Mouse (Mus musculus): ENCODE results near the gene Bsg. TPM values are rescaled to one million over a fixed set of nuclear protein-coding genes. Genes with fewer than 3 reads are reported as not detected.
A peak's percentile ranks its signal among the peaks of the same experiment; 100 is the strongest.

The Bsg gene
- polyA plus RNA-seq, 1 experiment from 2014 or later = 630 TPM

DNA sequence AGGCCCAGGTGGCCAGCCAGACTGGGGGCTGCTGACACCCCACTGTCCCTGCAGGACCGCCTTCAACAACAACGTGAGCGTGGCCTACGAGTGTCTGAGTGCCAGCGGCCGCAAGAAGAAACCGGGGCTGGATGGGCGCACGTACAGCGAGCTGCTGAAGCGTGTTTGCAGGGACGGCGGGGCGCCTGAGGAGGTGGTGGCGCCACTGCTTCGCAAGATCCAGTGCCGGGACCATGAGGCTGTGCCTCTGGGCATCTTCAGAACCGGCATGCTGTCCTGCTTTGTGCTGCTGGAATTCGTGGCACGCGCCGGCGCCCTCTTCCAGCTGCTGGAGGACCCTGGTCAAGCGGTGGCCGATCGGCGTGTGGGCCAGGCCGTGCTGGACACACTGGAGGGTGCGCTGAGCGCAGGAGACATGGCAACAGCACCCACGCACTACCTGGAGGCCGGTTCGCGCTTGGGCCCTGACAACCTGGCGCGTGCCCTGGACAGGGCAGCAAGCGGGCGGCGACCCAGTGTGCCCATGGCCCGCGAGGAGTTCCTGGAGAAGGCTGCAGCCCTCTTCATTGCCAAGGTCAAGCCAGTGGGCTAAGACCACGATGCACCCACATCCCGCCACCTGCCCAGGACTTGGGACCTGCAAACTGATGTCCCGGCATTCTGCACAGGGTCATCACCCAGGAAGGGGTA lies 28.8 kb upstream of the Bsg start:
- no peak overlapping the region for H3K4me2 ChIP-seq (ENCODE audit: low read depth, low read length)
- WGBS = 50% methylated on average over 44 of the region's 44 CpGs
- H3K4me3 ChIP-seq (ENCODE audit: low read depth, low read length) = no peak overlapping the region
- ATAC-seq (replicated peaks; ENCODE audit: insufficient number of reproducible peaks, low FRiP score, low TSS enrichment, low read depth) (no peak), DNase-seq (ENCODE audit: low spot score) (no peak)
- no peaks in the 10 kb centered on the region for H3K9me3 ChIP-seq (replicated peaks; ENCODE audit: control insufficient read depth, low read length)
- peaks cover under 1% of the 10 kb centered on the region; the same call in 1 of the 2 replicates for H3K4me1 ChIP-seq (ENCODE audit: control insufficient read depth, insufficient read depth, low read length)
- H3K27me3 ChIP-seq (ENCODE audit: control insufficient read depth, insufficient read depth, low read length) = no peaks in the 10 kb centered on the region
- H3K36me3 ChIP-seq (replicated peaks; ENCODE audit: control insufficient read depth, insufficient read depth, low read depth, low read length) = no peaks in the 10 kb centered on the region; the same call in 1 of the 2 replicates
- no peak overlapping the region for H3K9ac ChIP-seq (replicated peaks; ENCODE audit: low read length)
- no peak overlapping the region for H3K27ac ChIP-seq (replicated peaks; ENCODE audit: low read depth, low read length)

DNA sequence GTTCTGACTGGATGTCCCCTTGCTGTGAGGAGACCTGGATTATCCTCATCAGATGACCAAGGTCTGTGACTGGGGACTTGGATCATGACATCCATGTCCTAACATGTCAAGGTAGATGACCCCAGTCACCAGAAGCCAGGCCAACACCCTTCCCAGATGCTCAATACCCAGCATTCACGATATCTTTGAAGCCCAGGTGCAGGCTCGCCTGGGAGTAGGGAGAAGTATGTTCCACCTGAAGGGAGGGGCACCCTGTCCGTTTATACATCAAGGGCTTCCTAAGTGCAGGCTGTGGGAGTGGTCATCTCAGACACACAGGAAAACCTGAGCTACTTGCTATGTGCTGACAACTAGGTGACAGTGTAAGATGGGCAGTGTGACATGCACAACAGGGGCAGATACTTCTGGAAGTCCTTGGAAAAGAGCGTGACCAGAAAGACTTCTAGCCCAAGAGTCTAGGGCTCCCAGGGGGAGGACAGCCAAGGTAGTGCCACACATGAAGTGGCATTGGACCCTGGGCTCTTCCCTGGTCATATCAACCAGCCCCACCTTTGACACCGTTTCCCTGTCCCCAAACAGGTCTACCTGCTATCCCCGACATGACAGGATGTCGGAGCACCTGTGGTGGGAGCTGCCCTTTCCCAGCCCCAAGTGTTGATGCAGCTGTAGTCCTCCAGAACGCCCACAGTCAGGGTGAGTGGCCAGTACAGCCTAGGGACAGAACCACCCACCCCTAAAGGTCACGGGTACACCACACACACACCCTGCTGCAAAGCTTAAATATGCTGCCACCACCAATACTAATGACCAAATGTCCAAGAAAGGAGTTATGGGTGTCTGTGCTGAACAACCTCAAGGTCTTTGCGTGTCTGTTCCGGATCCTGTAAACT lies 23.4 kb upstream of the Bsg start:
- no peak for DNase-seq (ENCODE audit: low spot score)
- 37% methylated on average over 11 of the region's 11 CpGs for WGBS
- H3K4me3 ChIP-seq (ENCODE audit: low read depth, low read length) = peak overlapping the region; percentile 89

DNA sequence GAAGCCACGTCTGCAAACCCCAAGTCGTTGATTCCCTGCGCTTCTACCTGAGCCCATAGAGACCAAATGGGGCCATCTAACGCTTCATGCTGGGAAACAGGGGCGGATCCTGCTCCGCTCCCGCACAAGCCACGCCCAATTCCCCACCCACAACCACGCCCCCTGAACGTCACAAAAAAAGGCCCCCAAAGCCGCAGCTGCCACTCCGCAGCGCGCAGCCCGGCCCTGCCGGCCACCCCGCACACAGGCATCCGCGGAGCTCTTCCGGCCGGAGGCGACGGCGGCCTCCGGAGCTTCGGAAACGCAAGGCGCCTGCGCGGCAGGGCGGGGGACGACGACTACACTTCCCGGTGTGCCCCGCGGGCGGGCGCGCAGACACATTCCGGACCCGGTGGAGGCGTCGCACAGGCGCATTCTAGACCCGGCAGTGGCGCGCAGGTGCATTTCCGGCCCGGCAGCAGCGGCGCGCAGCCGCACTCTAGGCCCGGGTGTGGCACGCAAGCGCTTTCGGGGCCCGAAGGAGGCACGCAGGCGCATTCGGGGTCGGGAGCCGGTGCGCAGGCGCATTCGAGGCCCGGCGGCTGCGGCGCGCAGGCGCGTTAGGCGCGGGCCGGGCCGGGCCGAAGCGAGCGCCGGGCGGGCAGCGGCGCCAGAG lies 22.6 kb upstream of the Bsg start, which contains the start of gene Cdc34:
TSS of gene Cdc34 (plus strand) at position 605 of the 655 bp plus-strand sequence.
- H3K9ac ChIP-seq (replicated peaks; ENCODE audit: low read length) = peak within 1 kb of the TSS; percentile 83
- DNase-seq (ENCODE audit: low spot score) (peak; percentile 98), ATAC-seq (replicated peaks; ENCODE audit: insufficient number of reproducible peaks, low FRiP score, low TSS enrichment, low read depth) (peak; percentile 92)
- H3K27ac ChIP-seq (replicated peaks; ENCODE audit: low read depth, low read length) = peak within 1 kb of the TSS; percentile 59
- H3K4me1 ChIP-seq (ENCODE audit: control insufficient read depth, insufficient read depth, low read length) = peaks cover 6% of the 10 kb centered on the region
- no peaks in the 10 kb centered on the region for H3K9me3 ChIP-seq (replicated peaks; ENCODE audit: control insufficient read depth, low read length)
- peak within 1 kb of the TSS; percentile 89 for H3K4me3 ChIP-seq (ENCODE audit: low read depth, low read length)
- H3K4me2 ChIP-seq (ENCODE audit: low read depth, low read length) = peak within 1 kb of the TSS; percentile 60
- no peaks in the 10 kb centered on the region for H3K27me3 ChIP-seq (ENCODE audit: control insufficient read depth, insufficient read depth, low read length)
- peaks cover 10% of the 10 kb centered on the region for H3K36me3 ChIP-seq (replicated peaks; ENCODE audit: control insufficient read depth, insufficient read depth, low read depth, low read length)
- under 1% methylated on average over 78 of the region's 84 CpGs for WGBS

More for the DNA sequence above, 23.4 kb upstream of the Bsg start:
- Histone ChIP-seq H3K36me3 (replicated peaks; ENCODE audit: control insufficient read depth, insufficient read depth, low read depth, low read length) (peaks cover 7% of the 10 kb centered on the region), H3K27ac (replicated peaks; ENCODE audit: low read depth, low read length) (peak overlapping the region; percentile 59; the same call in 1 of the 2 replicates), H3K4me2 (ENCODE audit: low read depth, low read length) (peak overlapping the region; percentile 60), H3K4me1 (ENCODE audit: control insufficient read depth, insufficient read depth, low read length) (peaks cover 6% of the 10 kb centered on the region), H3K27me3 (ENCODE audit: control insufficient read depth, insufficient read depth, low read length) (no peaks in the 10 kb centered on the region), H3K9ac (replicated peaks; ENCODE audit: low read length) (peak overlapping the region; percentile 83), H3K9me3 (replicated peaks; ENCODE audit: control insufficient read depth, low read length) (no peaks in the 10 kb centered on the region)
- peak; percentile 24 for ATAC-seq (replicated peaks; ENCODE audit: insufficient number of reproducible peaks, low FRiP score, low TSS enrichment, low read depth)

DNA sequence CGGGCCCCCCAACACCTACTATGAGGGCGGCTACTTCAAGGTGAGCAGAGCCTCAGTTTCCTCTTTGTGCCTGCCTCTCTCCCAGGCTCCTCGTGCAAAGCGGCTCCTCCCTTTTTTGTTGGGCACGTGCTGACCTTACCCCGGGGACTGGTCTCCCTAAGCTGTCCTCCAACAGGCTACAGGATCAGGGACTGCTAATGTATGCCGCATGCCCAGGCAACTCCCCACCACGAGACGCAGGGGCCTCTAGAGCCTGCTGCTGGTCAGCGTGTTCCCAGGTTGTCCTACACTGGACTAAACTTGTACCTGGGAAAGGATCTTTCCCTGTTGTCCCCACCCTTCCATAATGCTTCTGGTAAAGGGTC lies 21.8 kb upstream of the Bsg start:
- H3K27me3 ChIP-seq (ENCODE audit: control insufficient read depth, insufficient read depth, low read length) = no peaks in the 10 kb centered on the region
- peak overlapping the region; percentile 57 for H3K4me2 ChIP-seq (ENCODE audit: low read depth, low read length)
- no peaks in the 10 kb centered on the region for H3K9me3 ChIP-seq (replicated peaks; ENCODE audit: control insufficient read depth, low read length)
- no peak overlapping the region; the same call in 1 of the 2 replicates for H3K27ac ChIP-seq (replicated peaks; ENCODE audit: low read depth, low read length)
- ATAC-seq (replicated peaks; ENCODE audit: insufficient number of reproducible peaks, low FRiP score, low TSS enrichment, low read depth) = peak; percentile 10; the same call in 1 of the 2 replicates
- peak overlapping the region; percentile 83 for H3K9ac ChIP-seq (replicated peaks; ENCODE audit: low read length)
- H3K4me3 ChIP-seq (ENCODE audit: low read depth, low read length) = peak overlapping the region; percentile 89
- peaks cover 10% of the 10 kb centered on the region for H3K36me3 ChIP-seq (replicated peaks; ENCODE audit: control insufficient read depth, insufficient read depth, low read depth, low read length)
- peaks cover 6% of the 10 kb centered on the region for H3K4me1 ChIP-seq (ENCODE audit: control insufficient read depth, insufficient read depth, low read length)
- 0% methylated on average over 10 of the region's 10 CpGs for WGBS
- no peak for DNase-seq (ENCODE audit: low spot score)

DNA sequence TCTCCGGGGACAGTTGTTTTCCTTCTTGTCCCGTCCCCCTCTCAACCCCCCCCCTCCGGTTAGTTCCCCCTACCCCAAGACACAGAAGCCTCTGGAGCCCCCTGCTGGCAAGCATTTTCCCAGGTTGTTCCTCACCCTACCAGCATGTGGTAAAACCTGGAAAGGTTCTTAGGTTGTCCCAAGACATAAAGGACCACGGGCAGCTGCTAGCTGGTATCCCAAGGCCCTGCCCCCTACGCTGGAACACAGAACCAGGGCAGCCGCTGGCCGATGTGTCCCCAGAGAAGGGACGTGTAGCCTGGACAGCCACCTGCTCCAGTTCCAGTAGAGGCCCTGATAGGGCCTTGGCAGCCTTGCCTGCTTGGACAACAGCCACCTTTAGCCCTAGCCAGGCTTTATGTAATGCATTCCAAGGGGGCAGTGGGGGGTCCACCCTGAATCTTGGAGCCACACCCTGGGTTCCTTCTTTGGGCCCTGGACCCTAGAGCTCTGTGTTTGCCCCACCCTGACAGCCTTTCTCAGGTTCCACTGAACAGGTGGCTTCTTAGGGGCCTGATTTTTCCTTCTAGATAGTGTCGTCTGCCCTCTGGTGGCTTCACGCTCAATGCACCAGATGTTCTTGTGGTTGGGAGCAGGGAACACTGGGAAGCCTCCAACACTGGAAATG lies 21.2 kb upstream of the Bsg start:
- Histone ChIP-seq H3K36me3 (replicated peaks; ENCODE audit: control insufficient read depth, insufficient read depth, low read depth, low read length) (peaks cover 11% of the 10 kb centered on the region), H3K27me3 (ENCODE audit: control insufficient read depth, insufficient read depth, low read length) (no peaks in the 10 kb centered on the region), H3K4me3 (ENCODE audit: low read depth, low read length) (peak overlapping the region; percentile 89), H3K27ac (replicated peaks; ENCODE audit: low read depth, low read length) (no peak overlapping the region), H3K9ac (replicated peaks; ENCODE audit: low read length) (peak overlapping the region; percentile 83), H3K4me1 (ENCODE audit: control insufficient read depth, insufficient read depth, low read length) (peaks cover 6% of the 10 kb centered on the region), H3K9me3 (replicated peaks; ENCODE audit: control insufficient read depth, low read length) (no peaks in the 10 kb centered on the region), H3K4me2 (ENCODE audit: low read depth, low read length) (peak overlapping the region; percentile 57)
- peak; percentile 80 for DNase-seq (ENCODE audit: low spot score)
- 9% methylated on average over 10 of the region's 10 CpGs for WGBS
- ATAC-seq (replicated peaks; ENCODE audit: insufficient number of reproducible peaks, low FRiP score, low TSS enrichment, low read depth) = no peak

DNA sequence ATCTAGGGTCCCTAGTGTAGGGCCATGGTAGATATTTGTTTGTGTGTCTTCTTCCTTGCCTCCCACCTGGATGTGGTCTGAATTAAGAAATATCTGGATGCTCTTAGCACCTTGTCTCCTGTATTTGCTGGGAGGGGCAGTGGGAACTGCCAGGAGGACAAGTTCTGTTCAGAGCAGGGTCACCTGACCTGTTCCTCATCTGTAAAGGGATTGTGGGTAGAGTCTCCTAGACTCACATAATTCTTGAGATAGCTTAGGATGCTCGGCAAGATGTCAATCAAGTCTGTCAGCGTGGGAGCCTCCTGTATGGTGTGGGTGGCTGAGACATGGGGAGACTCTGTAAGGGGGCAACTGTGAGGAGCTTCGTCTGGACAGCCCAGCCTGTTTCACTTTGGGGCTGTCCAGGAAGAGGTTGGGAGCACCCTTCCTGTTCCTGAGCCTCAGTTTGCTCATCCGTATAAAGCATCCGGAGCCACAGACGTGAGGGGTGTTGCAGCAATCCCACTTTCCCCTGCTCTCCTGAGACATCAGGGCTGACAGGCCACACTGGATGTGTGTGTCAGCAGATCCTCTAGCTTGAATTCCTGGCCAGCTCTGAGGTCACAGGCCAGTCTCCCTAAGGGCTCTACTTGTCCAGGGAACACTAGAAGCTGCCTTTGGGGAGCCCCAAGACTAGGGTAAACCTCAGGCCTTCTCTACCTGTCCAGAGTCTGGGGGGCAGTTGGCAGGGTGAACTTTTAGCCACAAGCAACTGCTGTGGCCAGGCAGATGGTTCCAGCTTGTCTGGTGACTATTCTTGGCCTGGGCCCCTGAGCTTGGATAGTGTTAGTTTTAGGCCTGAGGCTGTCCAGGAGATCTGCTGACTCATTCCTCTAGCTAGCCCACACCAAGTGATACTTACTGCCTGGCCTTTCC lies 20.3 kb upstream of the Bsg start:
- ATAC-seq (replicated peaks; ENCODE audit: insufficient number of reproducible peaks, low FRiP score, low TSS enrichment, low read depth) = no peak
- peaks cover 17% of the 10 kb centered on the region for H3K36me3 ChIP-seq (replicated peaks; ENCODE audit: control insufficient read depth, insufficient read depth, low read depth, low read length)

More for the DNA sequence above, 20.3 kb upstream of the Bsg start:
- no peak for DNase-seq (ENCODE audit: low spot score)
- peaks cover 6% of the 10 kb centered on the region for H3K4me1 ChIP-seq (ENCODE audit: control insufficient read depth, insufficient read depth, low read length)
- no peak overlapping the region for H3K4me3 ChIP-seq (ENCODE audit: low read depth, low read length)
- H3K27me3 ChIP-seq (ENCODE audit: control insufficient read depth, insufficient read depth, low read length) = no peaks in the 10 kb centered on the region
- 0 out of 2 replicates have a peak overlapping the region, but pooled peaks have one; percentile 5 for H3K9ac ChIP-seq (replicated peaks; ENCODE audit: low read length)
- H3K27ac ChIP-seq (replicated peaks; ENCODE audit: low read depth, low read length) = no peak overlapping the region
- WGBS = 92% methylated on average over 6 of the region's 6 CpGs
- H3K9me3 ChIP-seq (replicated peaks; ENCODE audit: control insufficient read depth, low read length) = no peaks in the 10 kb centered on the region
- peak overlapping the region; percentile 57; the same call in 1 of the 2 replicates for H3K4me2 ChIP-seq (ENCODE audit: low read depth, low read length)
